Mouse (Mus musculus) liver, embryonic 14.5 days (tissue): Measurements from ENCODE around the gene Slx4ip.

Experiments
- CTCF ChIP-seq: IDR thresholded peaks from 2 replicates; pipeline ENCODE4 v1.5.1; 2016; ENCODE audit warnings: antibody characterized with exemption, low read depth, control low read depth
- EP300 ChIP-seq: IDR thresholded peaks from 2 replicates; pipeline ENCODE4 v1.6.1; 2016; ENCODE audit warnings: antibody characterized with exemption, low read depth

- TF ChIP-seq CTCF (no peak), EP300 (no peak)
These were observed 5.4 kb upstream of the Slx4ip start, which contains the start of gene AL731706.2 for GRCm38 (mm10) chr2:136885579-136885978.
